Mouse (Mus musculus) skeletal muscle tissue, adult 2 months (tissue): ENCODE measurements around the gene Arhgdia.
"Not testable (repeated sequence)": the region's sequence is repeated elsewhere in the genome, so short reads cannot be mapped to it uniquely, and the experiment has no call there.

Experiments used
- DNase-seq: peaks from one replicate; pipeline ENCODE4 v3.0.0-alpha.2; 2012; ENCODE audit warnings: low read depth, low spot score

Gene Arhgdia

GRCm38 (mm10) chr11:120578694-120579243, 2.7 kb downstream of the Arhgdia start:
- DNase-seq: no peak

GRCm38 (mm10) chr11:120578024-120578693, 3.3 kb downstream of the Arhgdia start:
- DNase-seq: no peak

GRCm38 (mm10) chr11:120577211-120578023, 4.0 kb downstream of the Arhgdia start:
- no peak for DNase-seq

GRCm38 (mm10) chr11:120576365-120576981, 5.0 kb downstream of the Arhgdia start:
- DNase-seq: no peak

GRCm38 (mm10) chr11:120575940-120576339, 5.5 kb downstream of the Arhgdia start:
- no peak for DNase-seq

GRCm38 (mm10) chr11:120575046-120575445, 6.4 kb downstream of the Arhgdia start:
- no peak for DNase-seq

- DNase-seq: no peak
Measured at GRCm38 (mm10) chr11:120574278-120574600, 7.2 kb downstream of the Arhgdia start.

- no peak for DNase-seq
Measured at GRCm38 (mm10) chr11:120573585-120574277, 7.7 kb downstream of the Arhgdia start.

- peak; percentile 100 for DNase-seq
Measured at GRCm38 (mm10) chr11:120572752-120573584, 8.5 kb downstream of the Arhgdia start, which contains the start of gene P4hb. Gene P4hb, minus strand, starts transcription at chr11:120573253.

- DNase-seq: no peak
Measured at GRCm38 (mm10) chr11:120572417-120572751, 9.0 kb downstream of the Arhgdia start.

GRCm38 (mm10) chr11:120571754-120572416, 9.5 kb downstream of the Arhgdia start:
- no peak for DNase-seq

GRCm38 (mm10) chr11:120571122-120571521, 10.3 kb downstream of the Arhgdia start:
- no peak for DNase-seq

GRCm38 (mm10) chr11:120568324-120568723, 13.1 kb downstream of the Arhgdia start:
- no peak for DNase-seq

- DNase-seq: no peak
Measured at GRCm38 (mm10) chr11:120565114-120565513, 16.3 kb downstream of the Arhgdia start.

GRCm38 (mm10) chr11:120562949-120563348, 18.5 kb downstream of the Arhgdia start:
- no peak for DNase-seq

- no peak for DNase-seq
Measured at GRCm38 (mm10) chr11:120560952-120561728, 20.3 kb downstream of the Arhgdia start.

- DNase-seq: not testable (repeated sequence)
Measured at GRCm38 (mm10) chr11:120558843-120559242, 22.6 kb downstream of the Arhgdia start.

GRCm38 (mm10) chr11:120555260-120555659, 26.2 kb downstream of the Arhgdia start:
- no peak for DNase-seq

GRCm38 (mm10) chr11:120554834-120555233, 26.6 kb downstream of the Arhgdia start:
- DNase-seq: no peak

GRCm38 (mm10) chr11:120552736-120553135, 28.7 kb downstream of the Arhgdia start:
- no peak for DNase-seq
